Mouse (Mus musculus) cerebellum, adult 2 months (tissue): Measurements from ENCODE around the gene Arhgap24. TPM values are rescaled to one million over a fixed set of nuclear protein-coding genes. Genes with fewer than 3 reads are reported as not detected.
A peak's percentile ranks its signal among the peaks of the same experiment; 100 is the strongest.

Experiments used
- DNase-seq, 2 experiments: peaks; one replicate each; pipeline ENCODE4 v3.0.0; 2021
- H3K27ac ChIP-seq: fragments of 200-500 bp; 2 replicates; pipeline ENCODE4 v1.5.1; 2012; ENCODE audit warnings: low read length, control low read depth, inconsistent platforms; ENCODE audit not compliant: insufficient read depth
- H3K27me3 ChIP-seq: fragments of 200-500 bp; 2 replicates; pipeline ENCODE4 v1.6.1; 2012; ENCODE audit warnings: inconsistent platforms, mild to moderate bottlenecking, low read length, moderate library complexity; ENCODE audit not compliant: control insufficient read depth, insufficient read depth
- H3K4me1 ChIP-seq: fragments of 200-500 bp; 2 replicates; pipeline ENCODE4 v1.6.1; 2011; ENCODE audit warnings: low read length; ENCODE audit not compliant: control insufficient read depth, insufficient read depth
- H3K4me3 ChIP-seq: fragments of 200-500 bp; replicated peaks from 2 replicates; pipeline ENCODE3; 2011; ENCODE audit warnings: mild to moderate bottlenecking, low read depth, low read length, control low read depth; ENCODE audit not compliant: insufficient read depth
- CTCF ChIP-seq: fragments of 200-500 bp; IDR thresholded peaks from 2 replicates; pipeline ENCODE4 v1.5.1; 2011; ENCODE audit warnings: low read depth, mild to moderate bottlenecking, control low read depth, low read length, moderate library complexity, borderline replicate concordance; ENCODE audit not compliant: insufficient read depth
- POLR2A ChIP-seq: fragments of 200-500 bp; IDR thresholded peaks from 2 replicates; pipeline ENCODE4 v1.6.1; 2011; ENCODE audit warnings: low read length, control low read depth, borderline replicate concordance; ENCODE audit not compliant: insufficient read depth
- WGBS: fragments of 180-500 bp; shearing (Covaris S2); methylation state at CpG from one replicate; pipeline ENCODE4 v1.1.7; 2018; 5-methylcytosine and 5-hydroxymethylcytosine counted together
- polyA plus RNA-seq: library from polyadenylated mRNA; depleted of rRNA; stranded (reverse); fragments of >200 nt; gene quantifications from 2 replicates; pipeline ENCODE4 v1.2.3, GENCODE M21; 2012

Gene Arhgap24
- polyA plus RNA-seq, 1 experiment = 11.3 TPM

GRCm38 (mm10) chr5:102802833-102803232, 321.6 kb downstream of the Arhgap24 start:
- TF ChIP-seq CTCF (no peak), POLR2A (no peak)
- Histone ChIP-seq H3K4me1 (no peaks in the 10 kb centered on the region), H3K27me3 (no peaks in the 10 kb centered on the region), H3K4me3 (no peak overlapping the region), H3K27ac (no peak overlapping the region)
- 91% methylated on average over 6 of the region's 6 CpGs for WGBS
- DNase-seq = no peak

GRCm38 (mm10) chr5:102803675-102804074, 322.5 kb downstream of the Arhgap24 start:
- 48% methylated on average over 4 of the region's 4 CpGs for WGBS
- H3K27ac ChIP-seq = no peak overlapping the region
- TF ChIP-seq CTCF (no peak), POLR2A (no peak)
- no peak overlapping the region for H3K4me3 ChIP-seq
- H3K4me1 ChIP-seq = no peaks in the 10 kb centered on the region
- no peaks in the 10 kb centered on the region for H3K27me3 ChIP-seq
- no peak for DNase-seq

GRCm38 (mm10) chr5:102807518-102807917, 326.3 kb downstream of the Arhgap24 start:
- no peak for DNase-seq
- Histone ChIP-seq H3K4me1 (no peaks in the 10 kb centered on the region), H3K27ac (no peak overlapping the region), H3K27me3 (no peaks in the 10 kb centered on the region), H3K4me3 (no peak overlapping the region)
- TF ChIP-seq POLR2A (no peak), CTCF (no peak)

- WGBS = 71% methylated on average over 7 of the region's 7 CpGs
- H3K4me1 ChIP-seq = no peaks in the 10 kb centered on the region
- no peak overlapping the region for H3K27ac ChIP-seq
- no peak overlapping the region for H3K4me3 ChIP-seq
- TF ChIP-seq CTCF = no peak
- TF ChIP-seq POLR2A = no peak
- DNase-seq = no peak
- no peaks in the 10 kb centered on the region for H3K27me3 ChIP-seq
These were observed 329.3 kb downstream of the Arhgap24 start for GRCm38 (mm10) chr5:102810366-102810957.

- no peaks in the 10 kb centered on the region for H3K4me1 ChIP-seq
- no peak overlapping the region for H3K27ac ChIP-seq
- no peak for DNase-seq
- WGBS = 92% methylated on average over 3 of the region's 3 CpGs
- H3K4me3 ChIP-seq = no peak overlapping the region
- H3K27me3 ChIP-seq = no peaks in the 10 kb centered on the region
- TF ChIP-seq CTCF (no peak), POLR2A (no peak)
These were observed 332.1 kb downstream of the Arhgap24 start for GRCm38 (mm10) chr5:102813271-102813670.

- Histone ChIP-seq H3K27me3 (no peaks in the 10 kb centered on the region), H3K4me1 (no peaks in the 10 kb centered on the region), H3K27ac (no peak overlapping the region), H3K4me3 (no peak overlapping the region)
- TF ChIP-seq CTCF = no peak
- no peak for TF ChIP-seq POLR2A
- WGBS = 83% methylated on average over 7 of the region's 7 CpGs
- no peak for DNase-seq
These were observed 336.4 kb downstream of the Arhgap24 start for GRCm38 (mm10) chr5:102817641-102818040.

GRCm38 (mm10) chr5:102825538-102825937, 344.3 kb downstream of the Arhgap24 start:
- TF ChIP-seq POLR2A (no peak), CTCF (no peak)
- Histone ChIP-seq H3K4me3 (no peak overlapping the region), H3K4me1 (peaks cover 4% of the 10 kb centered on the region; the same call in 1 of the 2 replicates), H3K27me3 (no peaks in the 10 kb centered on the region), H3K27ac (no peak overlapping the region)
- WGBS = 43% methylated on average over 8 of the region's 8 CpGs
- DNase-seq = peak; percentile 16 to 53

GRCm38 (mm10) chr5:102839071-102839470, 357.9 kb downstream of the Arhgap24 start:
- WGBS = 53% methylated on average over 4 of the region's 4 CpGs
- H3K4me3 ChIP-seq = no peak overlapping the region
- no peak overlapping the region for H3K27ac ChIP-seq
- TF ChIP-seq POLR2A = no peak
- TF ChIP-seq CTCF = no peak
- no peaks in the 10 kb centered on the region for H3K4me1 ChIP-seq
- no peak for DNase-seq
- no peaks in the 10 kb centered on the region for H3K27me3 ChIP-seq
